Mouse (Mus musculus) CD4-positive naive resting alpha-beta T cell, adult 76 days (primary cell): Measurements from ENCODE around the gene Magoh. TPM values are rescaled to one million over a fixed set of nuclear protein-coding genes. Genes with fewer than 3 reads are reported as not detected.

ENCODE experiments used
- total RNA-seq: library from RNA; stranded (reverse); gene quantifications from one replicate; pipeline ENCODE4 v1.2.4, GENCODE M21; 2023

Magoh gene
- total RNA-seq: 98.0 TPM

GRCm38 (mm10) chr4:107879254-107880050 is at the start of gene Magoh:
Gene Magoh (plus strand): TSS chr4:107879755.

GRCm38 (mm10) chr4:107889731-107890432 is 10.3 kb downstream of the Magoh start, which contains the start of gene 0610037L13Rik:
Gene 0610037L13Rik (plus strand): TSS chr4:107889813.

GRCm38 (mm10) chr4:107923145-107923802 is 43.7 kb downstream of the Magoh start, which contains the start of gene Cpt2:
Gene Cpt2 (minus strand): TSS chr4:107923610.

Other genes with a start within 250 kb of the Magoh start
- not detected for gene Dmrtb1, start 195.5 kb upstream of the Magoh start, total RNA-seq
- 11.5 TPM for gene Lrp8, start 77.5 kb upstream of the Magoh start, total RNA-seq
- gene 0610037L13Rik, start 10.1 kb downstream of the Magoh start, total RNA-seq: 42.7 TPM
- gene Cpt2, start 43.9 kb downstream of the Magoh start, total RNA-seq: 7.5 TPM
- gene Slc1a7, start 88.6 kb downstream of the Magoh start, total RNA-seq: not detected
- 1.3 TPM for gene Podn, start 216.7 kb downstream of the Magoh start, total RNA-seq